Mouse (Mus musculus) megakaryocyte-erythroid progenitor cell, adult 5-6 weeks (primary cell): ENCODE measurements around the gene Dock7. TPM values are rescaled to one million over a fixed set of nuclear protein-coding genes. Genes with fewer than 3 reads are reported as not detected.
A peak's percentile ranks its signal among the peaks of the same experiment; 100 is the strongest.

ENCODE experiments used
- ATAC-seq: replicated peaks from 2 replicates; pipeline ENCODE4 v1.8.0; 2016; ENCODE audit warnings: mild to moderate bottlenecking, inconsistent platforms; ENCODE audit not compliant: severe bottlenecking, poor library complexity, low FRiP score, low TSS enrichment
- total RNA-seq, 2 experiments: library from RNA; stranded (forward) in 1 of 2; stranded (reverse) in 1 of 2; fragments of 200-1000, 215-1000 nt in 1 of 2; fragments of >200 nt in 1 of 2; fragmentation: Nextera tagmentation in 1 of 2; gene quantifications; 2 replicates each; pipeline ENCODE4 v1.2.3; 2014 to 2017

The Dock7 gene
- total RNA-seq, 2 experiments from 2014 or later: 58.3 to 71.8 TPM

GRCm38 (mm10) chr4:98923568-98924070 is 197.1 kb downstream of the Dock7 start, which contains the start of gene Usp1:
Gene Usp1, plus strand, starts transcription at chr4:98923810.
- no peak for ATAC-seq

GRCm38 (mm10) chr4:98922643-98923567 is 197.8 kb downstream of the Dock7 start:
- ATAC-seq: peak; percentile 93

GRCm38 (mm10) chr4:98922061-98922642 is 198.6 kb downstream of the Dock7 start:
- peak; percentile 2 for ATAC-seq

- ATAC-seq: no peak
Measured at GRCm38 (mm10) chr4:98920896-98921295, 199.8 kb downstream of the Dock7 start.

- ATAC-seq: no peak
Measured at GRCm38 (mm10) chr4:98918204-98918603, 202.5 kb downstream of the Dock7 start.

GRCm38 (mm10) chr4:98917724-98918123 is 203.0 kb downstream of the Dock7 start:
- ATAC-seq: no peak

GRCm38 (mm10) chr4:98910246-98910645 is 210.5 kb downstream of the Dock7 start:
- ATAC-seq: no peak

- ATAC-seq: peak; percentile 71
Measured at GRCm38 (mm10) chr4:98887148-98887547, 233.6 kb downstream of the Dock7 start.

Other genes with a start within 250 kb of the Dock7 start
- gene Usp1, start 197.1 kb downstream of the Dock7 start, total RNA-seq (2014; fragmentation: Nextera tagmentation): 93.8 and 111 TPM in 2 replicates
- gene Usp1, start 197.1 kb downstream of the Dock7 start, total RNA-seq (2017): 146 and 171 TPM in 2 replicates
- gene Angptl3, start 90.0 kb downstream of the Dock7 start, total RNA-seq (2014; fragmentation: Nextera tagmentation): 0.46 TPM in 1 of 2 replicates, not detected in the other
- 0.85 TPM in 1 of 2 replicates, not detected in the other for gene Angptl3, start 90.0 kb downstream of the Dock7 start, total RNA-seq (2017)
- gene Atg4c, start 73.0 kb upstream of the Dock7 start, total RNA-seq (2014; fragmentation: Nextera tagmentation): 10.2 and 22.9 TPM in 2 replicates
- 3.4 and 4.7 TPM in 2 replicates for gene Atg4c, start 73.0 kb upstream of the Dock7 start, total RNA-seq (2017)
- 1.8 TPM in 1 of 2 replicates, not detected in the other for gene Gm12689, start 175.0 kb upstream of the Dock7 start, total RNA-seq (2014; fragmentation: Nextera tagmentation)
- 0.69 TPM in 1 of 2 replicates, not detected in the other for gene Gm12689, start 175.0 kb upstream of the Dock7 start, total RNA-seq (2017)